Mouse (Mus musculus) ovary, postnatal 10 days (tissue): ENCODE measurements around the gene Ssrp1.

Experiments
- DNase-seq: peaks from one replicate; pipeline ENCODE4 v3.0.0; 2022; ENCODE audit warnings: low spot score

Gene Ssrp1

GRCm38 (mm10) chr2:85037047-85038026 is at the start of gene Ssrp1, which contains the start of gene P2rx3:
TSS of gene Ssrp1 (plus strand) at chr2:85037234.
TSS of gene P2rx3 (minus strand) at chr2:85037462.
- peak; percentile 79 for DNase-seq

GRCm38 (mm10) chr2:84987930-84988329 is 49.1 kb upstream of the Ssrp1 start, which contains the start of gene Prg3:
TSS of gene Prg3 (plus strand) at chr2:84988215.
- no peak for DNase-seq

- DNase-seq, result no peak
These were observed 40.7 kb upstream of the Ssrp1 start for GRCm38 (mm10) chr2:84996376-84996775.

GRCm38 (mm10) chr2:84999486-85000181 is 37.4 kb upstream of the Ssrp1 start:
- no peak for DNase-seq

GRCm38 (mm10) chr2:85001497-85001896 is 35.5 kb upstream of the Ssrp1 start:
- DNase-seq, result no peak

GRCm38 (mm10) chr2:85002575-85002974 is 34.5 kb upstream of the Ssrp1 start:
- DNase-seq, result no peak

- no peak for DNase-seq
These were observed 32.7 kb upstream of the Ssrp1 start for GRCm38 (mm10) chr2:85004341-85004740.

- no peak for DNase-seq
These were observed 30.4 kb upstream of the Ssrp1 start for GRCm38 (mm10) chr2:85006600-85006999.

- no peak for DNase-seq
These were observed 29.3 kb upstream of the Ssrp1 start for GRCm38 (mm10) chr2:85007729-85008128.

- no peak for DNase-seq
These were observed 27.8 kb upstream of the Ssrp1 start for GRCm38 (mm10) chr2:85009212-85009611.

- no peak for DNase-seq
These were observed 25.0 kb upstream of the Ssrp1 start for GRCm38 (mm10) chr2:85011906-85012604.

GRCm38 (mm10) chr2:85012679-85013078 is 24.4 kb upstream of the Ssrp1 start:
- no peak for DNase-seq

- no peak for DNase-seq
These were observed 23.0 kb upstream of the Ssrp1 start for GRCm38 (mm10) chr2:85013826-85014587.

- no peak for DNase-seq
These were observed 22.4 kb upstream of the Ssrp1 start for GRCm38 (mm10) chr2:85014588-85014982.

- no peak for DNase-seq
These were observed 15.0 kb upstream of the Ssrp1 start for GRCm38 (mm10) chr2:85022043-85022442.

- no peak for DNase-seq
These were observed 10.9 kb upstream of the Ssrp1 start for GRCm38 (mm10) chr2:85026178-85026577.

- DNase-seq, result no peak
These were observed 9.8 kb upstream of the Ssrp1 start for GRCm38 (mm10) chr2:85027281-85027680.

GRCm38 (mm10) chr2:85029897-85030296 is 7.1 kb upstream of the Ssrp1 start:
- DNase-seq, result no peak

- DNase-seq, result no peak
These were observed 6.0 kb upstream of the Ssrp1 start for GRCm38 (mm10) chr2:85030989-85031388.

- no peak for DNase-seq
These were observed 3.9 kb upstream of the Ssrp1 start for GRCm38 (mm10) chr2:85033121-85033520.

- no peak for DNase-seq
These were observed 2.9 kb upstream of the Ssrp1 start for GRCm38 (mm10) chr2:85034169-85034568.
